Mouse (Mus musculus) intestine, embryonic 16.5 days (tissue): ENCODE data around the gene Itpr1. TPM values are rescaled to one million over a fixed set of nuclear protein-coding genes. Genes with fewer than 3 reads are reported as not detected.
A peak's percentile ranks its signal among the peaks of the same experiment; 100 is the strongest.

Experiments used
- ATAC-seq: fragments of 200-750 bp; cut with Nextera tagmentation; 2 replicates; pipeline ENCODE4 v1.8.0; 2017; ENCODE audit warnings: moderate TSS enrichment, moderate library complexity
- H3K27ac ChIP-seq: fragments of 300-500 bp; sonication (generic); 2 replicates; pipeline ENCODE4 v1.5.1; 2014; ENCODE audit warnings: mild to moderate bottlenecking, low read length
- H3K27me3 ChIP-seq: fragments of 300-500 bp; sonication (generic); replicated peaks from 2 replicates; pipeline ENCODE4 v1.6.1; 2014; ENCODE audit warnings: low read length, control low read depth, mixed read lengths; ENCODE audit not compliant: control insufficient read depth, insufficient read depth
- H3K36me3 ChIP-seq: fragments of 300-500 bp; sonication (generic); 2 replicates; pipeline ENCODE4 v1.6.1; 2014; ENCODE audit warnings: low read length, control low read depth; ENCODE audit not compliant: control insufficient read depth, insufficient read depth
- H3K4me1 ChIP-seq: fragments of 300-500 bp; sonication (generic); 2 replicates; pipeline ENCODE4 v1.6.1; 2014; ENCODE audit warnings: low read length, control low read depth, mixed read lengths; ENCODE audit not compliant: control insufficient read depth, insufficient read depth
- H3K4me2 ChIP-seq: fragments of 300-500 bp; sonication (generic); 2 replicates; pipeline ENCODE4 v1.6.1; 2014; ENCODE audit warnings: low read depth, low read length, control low read depth
- H3K4me3 ChIP-seq: fragments of 300-500 bp; sonication (generic); 2 replicates; pipeline ENCODE4 v1.5.1; 2014; ENCODE audit warnings: mild to moderate bottlenecking, low read length
- H3K9ac ChIP-seq: fragments of 300-500 bp; sonication (generic); 2 replicates; pipeline ENCODE4 v1.6.1; 2014; ENCODE audit warnings: low read depth, low read length
- H3K9me3 ChIP-seq: fragments of 300-500 bp; sonication (generic); 2 replicates; pipeline ENCODE4 v1.6.1; 2016; ENCODE audit warnings: low read length, control low read depth; ENCODE audit not compliant: control insufficient read depth
- WGBS: fragments of 180-500 bp; shearing (Covaris S2); extraction: QIAGEN DNeasy Blood & Tissue Kit; methylation state at CpG from one replicate; pipeline ENCODE4 v1.1.7; 2014; 5-methylcytosine and 5-hydroxymethylcytosine counted together
- polyA plus RNA-seq: library from polyadenylated mRNA; unstranded; fragments of >200 nt; fragmentation: Nextera tagmentation; extraction: Ambion mirVana; gene quantifications from 2 replicates; pipeline ENCODE4 v1.2.1, GENCODE M21; 2015

The Itpr1 gene
- polyA plus RNA-seq, 1 experiment from 2014 or later, result 5.9 TPM

DNA sequence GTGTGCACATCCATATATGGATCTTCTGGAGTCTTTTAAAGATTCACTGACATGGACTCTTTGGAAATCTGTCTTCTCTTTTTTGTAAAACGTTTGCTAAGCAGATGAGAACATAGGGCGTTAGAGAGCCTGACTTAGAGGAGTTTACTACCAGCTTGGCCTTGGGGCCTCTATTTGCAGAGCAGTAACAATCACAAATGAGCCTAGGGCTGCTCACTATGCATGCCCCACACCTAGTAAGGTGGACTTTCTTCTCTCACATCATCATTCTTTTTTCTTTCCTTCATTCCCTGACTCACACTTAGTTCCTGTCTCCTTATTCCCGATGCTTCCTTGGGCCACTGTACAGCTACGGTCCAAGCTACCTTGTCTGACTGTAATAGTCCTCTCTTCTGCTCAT is 325.5 kb downstream of the Itpr1 start:
- Histone ChIP-seq H3K4me1 (peaks cover 29% of the 10 kb centered on the region), H3K27ac (peak overlapping the region; percentile 67), H3K9ac (no peak overlapping the region), H3K27me3 (no peaks in the 10 kb centered on the region), H3K36me3 (no peaks in the 10 kb centered on the region), H3K9me3 (no peaks in the 10 kb centered on the region), H3K4me3 (no peak overlapping the region), H3K4me2 (no peak overlapping the region)
- 60% methylated on average over 4 of the region's 4 CpGs for WGBS
- peak; percentile 75 for ATAC-seq

DNA sequence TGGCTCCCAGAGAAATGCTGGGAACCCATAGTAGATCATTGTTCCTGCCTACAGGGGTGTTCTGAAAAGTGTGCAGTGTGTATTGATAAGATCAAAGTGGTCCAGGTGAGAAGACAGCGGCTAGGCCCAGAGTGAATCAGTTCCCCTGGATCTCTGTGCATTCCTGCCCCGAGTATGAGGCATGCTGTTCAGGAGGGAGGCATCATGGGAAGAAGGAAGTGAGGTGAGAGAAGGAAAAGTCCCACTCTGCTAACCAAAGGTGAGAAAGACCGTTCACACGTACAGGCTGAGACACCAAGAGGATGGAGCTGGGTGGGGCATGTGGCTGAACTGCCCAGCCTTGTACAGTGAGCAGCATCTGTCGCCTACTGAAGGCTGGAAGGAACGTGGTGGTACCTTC is 327.5 kb downstream of the Itpr1 start:
- H3K27me3 ChIP-seq, result no peaks in the 10 kb centered on the region
- H3K4me3 ChIP-seq, result no peak overlapping the region
- H3K9me3 ChIP-seq, result no peaks in the 10 kb centered on the region
- no peak overlapping the region for H3K9ac ChIP-seq
- no peak overlapping the region for H3K4me2 ChIP-seq
- H3K36me3 ChIP-seq, result no peaks in the 10 kb centered on the region
- WGBS, result 89% methylated on average over 6 of the region's 6 CpGs
- no peak overlapping the region for H3K27ac ChIP-seq
- no peak for ATAC-seq
- peaks cover 17% of the 10 kb centered on the region for H3K4me1 ChIP-seq

DNA sequence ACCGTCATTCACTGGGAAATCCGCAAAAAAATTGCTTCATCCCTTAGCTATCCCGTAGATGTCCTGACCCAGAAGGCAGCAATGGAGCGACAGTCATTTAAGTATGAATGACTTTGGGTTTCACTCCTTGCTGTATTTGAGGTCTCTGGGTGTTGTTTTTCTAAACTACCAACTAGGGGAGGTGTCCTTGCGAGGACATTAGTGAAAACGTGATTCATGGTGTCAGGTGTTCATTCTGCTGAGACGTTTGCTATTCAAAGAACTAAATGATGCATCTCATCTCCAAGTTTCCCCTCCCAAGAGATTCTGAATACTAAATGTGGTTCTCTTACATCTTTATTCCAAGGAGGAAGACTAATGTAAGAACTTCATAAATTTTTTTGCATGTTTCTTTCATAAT is 332.0 kb downstream of the Itpr1 start:
- no peak for ATAC-seq
- WGBS, result 79% methylated on average over 7 of the region's 7 CpGs

DNA sequence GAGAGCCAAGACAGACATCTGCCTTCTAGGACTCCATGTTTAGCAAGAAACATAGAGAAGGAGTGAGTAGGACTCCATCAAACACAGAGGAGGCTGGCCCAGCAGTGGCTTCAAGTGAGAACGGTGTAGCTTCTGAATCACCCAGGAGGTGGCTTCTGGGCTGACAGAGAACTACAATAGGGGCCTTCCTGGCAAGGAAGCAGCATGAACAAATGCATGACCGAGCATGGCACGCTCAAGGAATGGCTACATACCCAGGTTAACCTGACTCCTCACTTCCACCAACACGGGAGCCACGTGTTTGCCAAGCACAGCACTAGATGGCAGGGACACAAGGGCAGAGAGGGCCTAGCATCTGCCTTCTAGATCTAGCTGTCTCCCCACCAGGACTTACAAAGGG is 332.6 kb downstream of the Itpr1 start:
- H3K4me2 ChIP-seq, result no peak overlapping the region
- H3K9me3 ChIP-seq, result no peaks in the 10 kb centered on the region
- H3K27me3 ChIP-seq, result no peaks in the 10 kb centered on the region
- no peaks in the 10 kb centered on the region for H3K36me3 ChIP-seq
- WGBS, result 79% methylated on average over 5 of the region's 5 CpGs
- no peak overlapping the region for H3K9ac ChIP-seq
- ATAC-seq, result no peak
- H3K4me1 ChIP-seq, result no peaks in the 10 kb centered on the region
- no peak overlapping the region for H3K4me3 ChIP-seq
- H3K27ac ChIP-seq, result no peak overlapping the region

More for the DNA sequence above, 332.0 kb downstream of the Itpr1 start:
- H3K36me3 ChIP-seq, result no peaks in the 10 kb centered on the region
- no peak overlapping the region for H3K9ac ChIP-seq
- no peak overlapping the region for H3K27ac ChIP-seq
- H3K27me3 ChIP-seq, result no peaks in the 10 kb centered on the region
- H3K4me2 ChIP-seq, result no peak overlapping the region
- H3K4me3 ChIP-seq, result no peak overlapping the region
- H3K9me3 ChIP-seq, result no peaks in the 10 kb centered on the region
- H3K4me1 ChIP-seq, result no peaks in the 10 kb centered on the region

DNA sequence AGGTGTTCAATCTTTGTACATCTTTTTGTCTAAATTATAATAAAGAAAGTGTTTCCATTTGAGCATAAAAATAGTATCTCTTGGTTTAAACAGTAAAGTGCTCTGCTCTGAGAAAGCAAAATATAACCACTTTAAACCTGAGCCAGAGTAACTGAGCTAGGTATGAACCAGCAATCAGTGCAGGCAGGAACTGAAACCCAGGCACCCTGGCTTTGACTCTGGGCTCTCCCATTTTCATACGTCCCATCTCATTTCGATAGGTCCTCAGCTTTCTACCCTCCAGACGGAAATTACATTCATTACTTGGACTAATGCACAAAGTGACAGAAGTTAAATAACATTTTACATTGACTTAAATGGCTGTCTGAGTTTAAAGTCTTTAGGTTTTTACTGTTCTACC is 335.5 kb downstream of the Itpr1 start:
- H3K27me3 ChIP-seq, result no peaks in the 10 kb centered on the region
- H3K9ac ChIP-seq, result no peak overlapping the region
- no peak for ATAC-seq
- no peaks in the 10 kb centered on the region for H3K4me1 ChIP-seq
- no peak overlapping the region for H3K4me2 ChIP-seq
- no peak overlapping the region for H3K4me3 ChIP-seq
- H3K9me3 ChIP-seq, result no peaks in the 10 kb centered on the region
- H3K27ac ChIP-seq, result no peak overlapping the region
- WGBS, result 91% methylated on average over 3 of the region's 3 CpGs
- no peaks in the 10 kb centered on the region for H3K36me3 ChIP-seq

DNA sequence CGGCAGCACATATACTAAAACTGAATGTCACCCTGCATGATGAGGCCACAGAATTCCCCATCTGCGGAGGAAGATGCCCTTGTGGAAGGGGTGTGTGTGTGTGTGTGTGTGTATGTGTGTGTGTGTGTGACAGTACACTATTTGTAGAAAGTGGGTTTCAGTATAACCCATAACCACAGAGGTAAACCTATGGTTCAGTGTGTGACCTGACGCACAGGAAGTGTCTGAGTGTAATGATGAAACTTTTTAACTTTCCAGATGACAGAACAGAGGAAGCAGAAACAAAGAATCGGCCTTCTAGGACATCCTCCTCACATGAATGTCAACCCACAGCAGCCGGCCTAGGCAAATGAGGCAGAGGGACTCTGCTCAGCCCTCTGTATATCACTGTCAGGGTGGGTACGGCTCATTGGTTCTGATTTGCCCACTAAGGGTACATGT is 336.6 kb downstream of the Itpr1 start:
- Histone ChIP-seq H3K27me3 (no peaks in the 10 kb centered on the region), H3K4me3 (no peak overlapping the region), H3K36me3 (no peaks in the 10 kb centered on the region), H3K9ac (no peak overlapping the region), H3K27ac (no peak overlapping the region), H3K4me1 (no peaks in the 10 kb centered on the region), H3K4me2 (no peak overlapping the region), H3K9me3 (no peaks in the 10 kb centered on the region)
- WGBS, result 83% methylated on average over 6 of the region's 6 CpGs
- ATAC-seq, result no peak

DNA sequence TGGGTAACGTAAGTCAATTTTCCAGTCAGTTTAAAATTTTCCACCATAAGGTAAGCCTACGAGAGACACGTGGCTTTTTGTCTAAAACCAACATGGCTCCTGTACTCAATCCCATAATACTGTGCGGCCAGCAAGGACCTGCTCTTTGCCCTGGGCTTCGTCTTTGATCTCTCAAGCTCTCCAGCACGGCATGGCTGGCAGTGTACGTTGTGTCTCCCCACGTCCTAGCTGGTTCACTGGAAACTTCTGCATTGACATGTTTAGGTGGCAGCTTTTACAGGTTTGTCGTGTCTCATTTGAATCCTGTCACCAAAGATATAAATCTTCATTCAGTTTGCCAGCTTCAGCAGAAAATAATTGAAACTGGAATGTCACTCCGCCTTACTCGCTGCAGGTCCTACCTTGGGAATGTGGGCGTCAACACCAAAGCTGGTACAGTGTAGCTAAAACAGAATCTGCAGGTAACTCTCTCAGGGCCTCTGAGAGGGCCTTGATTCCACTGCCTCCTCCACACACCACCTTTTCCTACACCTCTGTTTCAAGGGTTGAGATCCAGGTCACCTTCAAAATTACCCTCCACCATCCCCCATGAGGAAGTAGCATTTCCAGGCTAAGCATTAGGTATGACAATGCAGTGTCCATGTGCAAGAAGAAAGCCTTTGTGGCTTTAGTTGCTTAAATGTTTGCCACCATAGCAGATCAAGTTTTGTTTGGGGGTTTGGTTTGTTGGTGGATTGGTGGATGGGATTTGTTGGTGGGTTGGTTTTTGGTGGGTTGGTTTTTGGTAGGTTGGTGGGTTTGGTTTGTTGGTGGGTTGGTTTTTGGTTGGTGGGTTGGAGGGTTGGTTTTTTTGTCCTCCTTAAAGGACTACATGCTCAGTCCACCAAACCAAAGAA is 339.1 kb downstream of the Itpr1 start:
- Histone ChIP-seq H3K4me3 (no peak overlapping the region), H3K4me2 (no peak overlapping the region), H3K27me3 (no peaks in the 10 kb centered on the region), H3K9ac (no peak overlapping the region), H3K27ac (no peak overlapping the region), H3K36me3 (no peaks in the 10 kb centered on the region), H3K4me1 (no peaks in the 10 kb centered on the region), H3K9me3 (no peaks in the 10 kb centered on the region)
- ATAC-seq, result no peak
- whole genome bisulfite sequencing, result 93% methylated on average over 12 of the region's 12 CpGs

DNA sequence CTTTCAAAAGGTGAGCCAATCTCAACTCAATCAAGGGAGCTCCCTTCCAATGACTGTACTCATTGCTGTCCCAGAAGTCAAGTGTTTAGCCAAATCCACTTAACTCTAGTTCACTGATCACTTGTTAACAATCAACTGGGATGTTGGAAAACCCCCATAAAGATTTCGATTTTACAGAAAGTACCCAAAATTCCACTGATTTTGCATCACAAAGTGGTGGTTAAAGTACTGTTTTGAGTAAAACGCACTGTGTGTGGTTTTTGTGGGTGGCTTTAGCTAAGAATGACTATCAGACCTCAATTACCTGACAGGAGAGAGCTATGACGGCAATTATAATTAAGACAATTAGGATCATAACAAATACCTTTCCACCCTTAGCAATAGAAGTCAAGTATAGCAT is 340.1 kb downstream of the Itpr1 start:
- Histone ChIP-seq H3K4me3 (no peak overlapping the region), H3K9ac (no peak overlapping the region), H3K4me1 (no peaks in the 10 kb centered on the region), H3K27ac (no peak overlapping the region), H3K9me3 (no peaks in the 10 kb centered on the region), H3K27me3 (no peaks in the 10 kb centered on the region), H3K4me2 (no peak overlapping the region), H3K36me3 (no peaks in the 10 kb centered on the region)
- ATAC-seq, result no peak
- WGBS, result 90% methylated on average over 3 of the region's 3 CpGs

DNA sequence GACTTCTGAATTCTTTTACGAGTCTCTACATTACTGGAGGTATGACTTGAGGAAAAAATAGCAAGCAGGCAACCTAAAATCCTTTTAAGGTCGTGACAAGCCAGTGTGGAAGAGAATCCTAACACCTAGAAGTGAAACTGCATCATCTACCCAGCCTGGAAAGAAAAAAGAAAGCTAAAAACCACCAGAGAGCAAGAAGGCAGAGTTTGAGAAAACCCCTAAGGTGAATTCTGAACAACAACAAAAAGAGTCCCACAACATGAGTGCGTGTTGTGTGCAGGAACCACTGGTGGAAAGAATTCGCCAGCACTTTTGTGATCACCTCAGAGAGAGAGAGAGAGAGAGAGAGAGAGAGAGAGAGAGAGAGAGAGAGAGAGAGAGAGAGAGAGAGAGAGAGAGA is 340.6 kb downstream of the Itpr1 start:
- WGBS, result 90% methylated on average over 4 of the region's 4 CpGs
- Histone ChIP-seq H3K4me1 (no peaks in the 10 kb centered on the region), H3K9me3 (no peaks in the 10 kb centered on the region), H3K4me3 (no peak overlapping the region), H3K36me3 (no peaks in the 10 kb centered on the region), H3K27ac (no peak overlapping the region), H3K27me3 (no peaks in the 10 kb centered on the region), H3K4me2 (no peak overlapping the region), H3K9ac (no peak overlapping the region)
- ATAC-seq, result no peak

DNA sequence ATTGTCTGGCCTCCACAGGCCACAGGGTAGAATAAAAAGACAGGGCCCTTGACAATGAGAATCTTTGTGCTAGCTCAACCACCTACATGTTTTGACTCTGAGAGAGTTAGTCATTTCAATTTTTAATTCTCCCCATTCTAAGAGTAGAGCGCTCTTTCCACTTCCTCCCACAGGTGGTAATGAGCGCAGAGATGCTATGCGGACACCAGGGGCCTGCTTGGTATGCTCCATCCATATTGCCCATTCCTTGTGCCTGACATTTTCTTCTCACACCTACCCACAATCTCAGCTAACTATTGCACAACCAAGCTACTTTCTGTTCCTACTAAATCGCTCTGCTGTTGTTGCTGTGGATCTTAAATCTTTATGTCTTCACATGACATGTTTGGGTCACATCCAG is 341.5 kb downstream of the Itpr1 start:
- Histone ChIP-seq H3K27ac (no peak overlapping the region), H3K9ac (no peak overlapping the region), H3K9me3 (no peaks in the 10 kb centered on the region), H3K27me3 (no peaks in the 10 kb centered on the region), H3K4me3 (no peak overlapping the region), H3K4me1 (no peaks in the 10 kb centered on the region), H3K36me3 (no peaks in the 10 kb centered on the region), H3K4me2 (no peak overlapping the region)
- no peak for ATAC-seq
- 92% methylated on average over 4 of the region's 4 CpGs for WGBS
